Mouse (Mus musculus) stomach, embryonic 16.5 days (tissue): ENCODE measurements at regions not wholly inside any gene's neighbourhood (a gene's known extent, or its start where the extent isn't known, plus 50 kb on each side); places are given as distances from the start of the nearest gene placed in this dataset.
A peak's percentile ranks its signal among the peaks of the same experiment; 100 is the strongest.

ENCODE experiments used
- ATAC-seq: fragments of 200-750 bp; cut with Nextera tagmentation; 2 replicates; pipeline ENCODE4 v1.8.0; 2017; ENCODE audit warnings: moderate number of reproducible peaks, moderate TSS enrichment; ENCODE audit not compliant: insufficient read depth, low FRiP score
- H3K27ac ChIP-seq: fragments of 300-500 bp; sonication (generic); 2 replicates; pipeline ENCODE4 v1.5.1; 2014; ENCODE audit warnings: low read length
- H3K27me3 ChIP-seq: fragments of 300-500 bp; sonication (generic); 2 replicates; pipeline ENCODE4 v1.6.1; 2014; ENCODE audit warnings: low read length, control low read depth, mixed read lengths; ENCODE audit not compliant: control insufficient read depth, insufficient read depth
- H3K36me3 ChIP-seq: fragments of 300-500 bp; sonication (generic); 2 replicates; pipeline ENCODE4 v1.6.1; 2014; ENCODE audit warnings: low read length; ENCODE audit not compliant: control insufficient read depth, insufficient read depth
- H3K4me1 ChIP-seq: fragments of 300-500 bp; sonication (generic); 2 replicates; pipeline ENCODE4 v1.6.1; 2014; ENCODE audit warnings: low read length, control low read depth, mixed read lengths; ENCODE audit not compliant: control insufficient read depth, insufficient read depth
- H3K4me2 ChIP-seq: fragments of 300-500 bp; sonication (generic); 2 replicates; pipeline ENCODE4 v1.6.1; 2014; ENCODE audit warnings: low read depth, low read length, mixed read lengths
- H3K4me3 ChIP-seq: fragments of 300-500 bp; sonication (generic); replicated peaks from 2 replicates; pipeline ENCODE4 v1.5.1; 2014; ENCODE audit warnings: mild to moderate bottlenecking, low read length
- H3K9ac ChIP-seq: fragments of 300-500 bp; sonication (generic); 2 replicates; pipeline ENCODE4 v1.6.1; 2014; ENCODE audit warnings: low read length
- H3K9me3 ChIP-seq: fragments of 300-500 bp; sonication (generic); replicated peaks from 2 replicates; pipeline ENCODE4 v1.6.1; 2016; ENCODE audit warnings: low read length, control low read depth; ENCODE audit not compliant: control insufficient read depth
- WGBS: fragments of 180-500 bp; shearing (Covaris S2); extraction: QIAGEN DNeasy Blood & Tissue Kit; methylation state at CpG from one replicate; pipeline ENCODE4 v1.1.7; 2014; 5-methylcytosine and 5-hydroxymethylcytosine counted together

GRCm38 (mm10) chr2:124769267-124769967 is 298.5 kb upstream of the Slc24a5 start:
- no peaks in the 10 kb centered on the region for H3K4me1 ChIP-seq
- WGBS: 89% methylated on average over 6 of the region's 6 CpGs
- H3K4me3 ChIP-seq: no peak overlapping the region
- no peaks in the 10 kb centered on the region for H3K36me3 ChIP-seq
- H3K4me2 ChIP-seq: no peak overlapping the region
- H3K27me3 ChIP-seq: no peaks in the 10 kb centered on the region
- H3K9me3 ChIP-seq: no peaks in the 10 kb centered on the region
- ATAC-seq: no peak
- H3K27ac ChIP-seq: no peak overlapping the region
- no peak overlapping the region for H3K9ac ChIP-seq

- no peak overlapping the region for H3K9ac ChIP-seq
- no peaks in the 10 kb centered on the region for H3K9me3 ChIP-seq
- H3K27ac ChIP-seq: no peak overlapping the region
- H3K27me3 ChIP-seq: no peaks in the 10 kb centered on the region
- H3K4me2 ChIP-seq: no peak overlapping the region
- no peaks in the 10 kb centered on the region for H3K36me3 ChIP-seq
- ATAC-seq: no peak
- H3K4me1 ChIP-seq: no peaks in the 10 kb centered on the region
- 82% methylated on average over 2 of the region's 2 CpGs for WGBS
- H3K4me3 ChIP-seq: no peak overlapping the region
Observed at GRCm38 (mm10) chr2:124770028-124770427, 297.9 kb upstream of the Slc24a5 start.

DNA sequence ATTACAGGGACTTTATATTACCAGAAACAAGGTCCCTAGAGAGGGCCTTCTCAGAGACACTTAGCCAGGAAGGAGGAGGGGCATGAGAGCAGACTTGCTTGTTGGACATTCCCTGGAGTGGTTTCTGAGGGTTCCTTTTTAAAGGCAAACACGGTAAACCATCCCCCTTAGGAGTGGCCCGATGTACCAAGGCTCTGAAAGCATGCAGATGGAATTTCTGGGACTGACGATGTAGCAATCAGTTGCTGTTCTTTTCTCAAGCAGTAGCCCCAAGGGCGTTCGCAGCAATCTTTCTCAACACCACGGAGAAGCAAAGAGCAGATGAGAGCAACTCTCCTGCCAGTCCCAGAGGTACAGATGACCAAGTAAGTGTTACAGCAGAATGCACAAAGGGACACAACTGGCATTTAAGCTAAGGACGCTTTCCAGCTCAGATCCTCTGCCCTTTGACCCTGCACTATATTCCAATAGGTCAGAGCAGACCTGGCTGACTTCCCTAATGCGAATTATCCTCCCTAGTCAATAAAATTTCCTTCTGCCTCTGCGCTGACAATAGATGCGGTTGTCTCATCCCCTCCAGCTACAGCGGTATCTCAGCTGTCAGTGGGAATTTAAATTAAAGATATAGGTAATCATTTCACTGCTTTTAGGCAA is 295.7 kb upstream of the Slc24a5 start:
- WGBS: 55% methylated on average over 11 of the region's 11 CpGs
- Histone ChIP-seq H3K9me3 (no peaks in the 10 kb centered on the region), H3K27ac (0 out of 2 replicates have a peak overlapping the region, but pooled peaks have one; percentile 27), H3K4me1 (no peaks in the 10 kb centered on the region), H3K36me3 (no peaks in the 10 kb centered on the region), H3K4me2 (no peak overlapping the region), H3K9ac (no peak overlapping the region), H3K4me3 (no peak overlapping the region), H3K27me3 (no peaks in the 10 kb centered on the region)
- ATAC-seq: no peak

DNA sequence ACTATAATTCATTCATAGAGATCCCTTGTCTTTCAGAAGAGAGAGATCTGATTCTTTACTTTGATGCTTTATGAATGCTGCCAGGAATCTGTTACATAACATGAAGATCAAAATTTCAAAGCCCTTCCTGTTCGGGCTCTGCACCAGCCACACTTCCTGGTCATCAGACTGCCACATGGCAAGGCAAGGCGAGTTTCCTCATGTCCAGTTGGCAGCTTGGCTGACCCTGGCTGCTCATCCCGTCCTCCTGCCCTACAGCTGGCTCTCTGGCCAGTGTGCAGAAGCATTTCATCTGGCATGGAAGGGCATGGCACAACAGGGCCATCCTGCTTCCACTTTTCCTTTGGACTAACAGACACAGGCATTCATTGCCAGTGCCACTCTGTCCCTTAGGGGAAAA is 292.2 kb upstream of the Slc24a5 start:
- Histone ChIP-seq H3K4me3 (no peak overlapping the region), H3K36me3 (no peaks in the 10 kb centered on the region), H3K9ac (no peak overlapping the region), H3K27me3 (no peaks in the 10 kb centered on the region), H3K9me3 (no peaks in the 10 kb centered on the region), H3K27ac (no peak overlapping the region), H3K4me1 (no peaks in the 10 kb centered on the region), H3K4me2 (no peak overlapping the region)
- ATAC-seq: no peak
- WGBS: 62% methylated on average over 3 of the region's 3 CpGs

DNA sequence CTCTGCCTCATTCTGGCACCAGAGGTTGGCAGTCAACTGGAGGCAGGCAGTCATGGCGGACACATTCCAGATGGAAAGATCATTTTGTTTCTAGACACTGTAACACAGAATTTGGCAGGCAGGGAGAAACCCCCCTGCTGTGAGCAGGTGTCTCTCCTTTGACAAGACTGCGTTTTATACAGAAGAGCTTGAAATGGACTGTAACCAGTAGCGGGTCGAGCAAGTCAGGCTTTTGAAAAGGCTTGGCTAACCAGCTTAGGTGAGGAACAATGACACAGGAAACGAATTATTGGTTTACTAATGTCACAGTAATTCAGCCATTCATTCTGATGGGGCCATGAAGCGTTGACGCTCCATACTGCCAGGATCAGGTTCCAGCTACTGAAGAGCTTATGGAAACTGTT is 275.3 kb upstream of the Slc24a5 start:
- Histone ChIP-seq H3K9ac (no peak overlapping the region), H3K36me3 (no peaks in the 10 kb centered on the region), H3K27ac (no peak overlapping the region), H3K27me3 (no peaks in the 10 kb centered on the region), H3K4me2 (no peak overlapping the region), H3K4me1 (no peaks in the 10 kb centered on the region), H3K4me3 (no peak overlapping the region), H3K9me3 (no peaks in the 10 kb centered on the region)
- no peak for ATAC-seq
- 72% methylated on average over 7 of the region's 7 CpGs for WGBS

- no peak overlapping the region for H3K9ac ChIP-seq
- no peak overlapping the region for H3K27ac ChIP-seq
- no peaks in the 10 kb centered on the region for H3K36me3 ChIP-seq
- no peaks in the 10 kb centered on the region for H3K4me1 ChIP-seq
- 72% methylated on average over 8 of the region's 8 CpGs for WGBS
- H3K27me3 ChIP-seq: no peaks in the 10 kb centered on the region
- no peak overlapping the region for H3K4me2 ChIP-seq
- no peaks in the 10 kb centered on the region for H3K9me3 ChIP-seq
- ATAC-seq: no peak
- no peak overlapping the region for H3K4me3 ChIP-seq
Observed at GRCm38 (mm10) chr2:124811709-124812108, 256.2 kb upstream of the Slc24a5 start.

DNA sequence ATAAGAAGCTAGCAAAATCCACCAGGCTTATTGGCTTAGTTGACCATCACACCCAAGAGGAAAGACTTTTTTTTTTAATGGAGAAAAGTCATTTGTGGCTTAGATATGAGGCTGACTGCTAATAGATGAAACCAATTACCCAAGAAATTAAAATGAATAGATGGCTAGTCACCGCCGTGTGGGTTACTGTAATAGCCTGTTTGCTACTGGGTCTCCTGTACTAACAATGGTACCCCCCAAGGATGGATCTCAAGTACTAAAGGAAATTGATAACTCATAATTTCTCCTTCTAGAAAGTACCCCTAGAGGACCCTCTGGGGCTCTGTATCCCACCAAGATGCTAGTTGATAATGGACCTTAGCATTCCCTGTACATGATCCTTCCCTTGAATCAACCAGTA is 251.1 kb upstream of the Slc24a5 start:
- Histone ChIP-seq H3K4me2 (no peak overlapping the region), H3K4me1 (no peaks in the 10 kb centered on the region), H3K4me3 (no peak overlapping the region), H3K36me3 (no peaks in the 10 kb centered on the region), H3K27ac (no peak overlapping the region), H3K9me3 (no peaks in the 10 kb centered on the region), H3K9ac (no peak overlapping the region), H3K27me3 (no peaks in the 10 kb centered on the region)
- no peak for ATAC-seq
- WGBS: 91% methylated on average over 2 of the region's 2 CpGs

- no peak overlapping the region for H3K4me3 ChIP-seq
- 83% methylated on average over 6 of the region's 6 CpGs for WGBS
- H3K27ac ChIP-seq: no peak overlapping the region
- no peaks in the 10 kb centered on the region for H3K9me3 ChIP-seq
- no peaks in the 10 kb centered on the region for H3K4me1 ChIP-seq
- no peak for ATAC-seq
- no peaks in the 10 kb centered on the region for H3K27me3 ChIP-seq
- H3K9ac ChIP-seq: no peak overlapping the region
- no peaks in the 10 kb centered on the region for H3K36me3 ChIP-seq
- H3K4me2 ChIP-seq: no peak overlapping the region
Observed at GRCm38 (mm10) chr2:124819846-124820245, 248.1 kb upstream of the Slc24a5 start.

DNA sequence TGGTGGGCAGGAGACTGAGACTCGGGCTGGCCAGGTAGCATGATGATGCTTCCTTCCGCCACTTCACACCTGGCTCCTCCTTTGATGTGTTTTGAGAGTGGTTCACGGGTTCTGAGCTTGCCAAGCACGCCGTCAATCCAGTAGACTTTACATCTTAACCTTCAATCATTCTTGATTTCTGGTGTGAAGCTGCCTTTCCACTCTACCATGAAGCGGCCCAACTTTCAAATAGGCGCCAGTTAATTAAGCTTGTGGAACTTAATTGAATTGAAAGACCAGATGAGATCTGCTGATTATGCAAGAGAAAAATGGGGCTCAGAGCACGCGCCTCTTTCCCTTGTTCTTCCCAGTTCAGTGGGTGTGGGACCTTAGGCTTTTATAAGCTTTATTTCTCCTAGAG is 247.1 kb upstream of the Slc24a5 start:
- Histone ChIP-seq H3K9me3 (no peaks in the 10 kb centered on the region), H3K4me2 (no peak overlapping the region), H3K27ac (no peak overlapping the region), H3K4me1 (no peaks in the 10 kb centered on the region), H3K4me3 (no peak overlapping the region), H3K27me3 (no peaks in the 10 kb centered on the region), H3K36me3 (no peaks in the 10 kb centered on the region), H3K9ac (no peak overlapping the region)
- 91% methylated on average over 9 of the region's 9 CpGs for WGBS
- ATAC-seq: no peak
